8 mouse cellular contexts compared by ENCODE assay signal in genomic region chr13:80883649-80884376, GRCm38 (mm10). TPM values are rescaled to one million over a fixed set of nuclear protein-coding genes. Genes with fewer than 3 reads are reported as not detected.
DNase-seq lines count a peak whose midpoint lies in the region; ATAC-seq and TF ChIP-seq lines count a peak whose summit lies in the region.

No protein-coding gene starts in this region.

- ATAC-seq in lung, postnatal 0 days = no peak
- no peak for ATAC-seq in forebrain, embryonic 16.5 days
- ATAC-seq in granulocyte monocyte progenitor cell, adult 5-6 weeks (replicated peaks; ENCODE audit: poor library complexity, severe bottlenecking) = no peak

- peaks cover 32% of the 10 kb centered on the region for H3K79me2 ChIP-seq in myocyte (ENCODE audit: control insufficient read depth, insufficient read depth)

- peaks cover 2% of the 10 kb centered on the region; the same call in 1 of the 2 replicates for H3K4me1 ChIP-seq in lung, postnatal 0 days (ENCODE audit: insufficient read depth, low read depth, low read length)
- peaks cover 8% of the 10 kb centered on the region for H3K4me1 ChIP-seq in forebrain, embryonic 16.5 days (replicated peaks; ENCODE audit: control insufficient read depth, insufficient read depth, low read length)

- peak overlapping the region; percentile 36 for H3ac ChIP-seq in myocyte (ENCODE audit: control insufficient read depth, insufficient read length)

- H3K36me3 ChIP-seq in lung, postnatal 0 days (ENCODE audit: insufficient read depth, low read length) = peaks cover 2% of the 10 kb centered on the region; the same call in 1 of the 2 replicates
- H3K36me3 ChIP-seq in forebrain, embryonic 16.5 days (ENCODE audit: control insufficient read depth, insufficient read depth) = peaks cover 5% of the 10 kb centered on the region
- H3K36me3 ChIP-seq in myocyte (ENCODE audit: control insufficient read depth, insufficient read depth) = peaks cover 15% of the 10 kb centered on the region

- peak; percentile 54 for DNase-seq in lung, postnatal 0 days (ENCODE audit: low spot score)
- DNase-seq in lung, postnatal 25 days (ENCODE audit: low spot score) = no peak
- peak; percentile 67 for DNase-seq in adipocyte (ENCODE audit: low spot score)
- DNase-seq in kidney, postnatal 10 days = peak; percentile 20
- DNase-seq in right cerebral cortex, postnatal 4 days = no peak

- peak overlapping the region; percentile 99 for H3K27ac ChIP-seq in lung, postnatal 0 days (ENCODE audit: low read length)
- peak overlapping the region; percentile 100 for H3K27ac ChIP-seq in forebrain, embryonic 16.5 days (ENCODE audit: low read length)

- H3K4me2 ChIP-seq in lung, postnatal 0 days (replicated peaks; ENCODE audit: low read depth, low read length) = peak overlapping the region; percentile 62
- peak overlapping the region; percentile 50 for H3K4me2 ChIP-seq in forebrain, embryonic 16.5 days (ENCODE audit: low read length)
- peak overlapping the region; percentile 45 for H3K4me2 ChIP-seq in myocyte (ENCODE audit: low read depth)

- TF ChIP-seq POLR2A in myocyte (IDR thresholded peaks at IDR 0.05; ENCODE audit: insufficient read length, low read depth) = no peak

- no peaks in the 10 kb centered on the region for H3K27me3 ChIP-seq in lung, postnatal 0 days (replicated peaks; ENCODE audit: insufficient read depth, low read length)
- H3K27me3 ChIP-seq in forebrain, embryonic 16.5 days (replicated peaks; ENCODE audit: control insufficient read depth, insufficient read depth, low read length) = no peaks in the 10 kb centered on the region
- H3K27me3 ChIP-seq in myocyte (ENCODE audit: control insufficient read depth, insufficient read depth, insufficient read length) = no peaks in the 10 kb centered on the region

- peak overlapping the region; percentile 90 for H3K9ac ChIP-seq in lung, postnatal 0 days (replicated peaks; ENCODE audit: low read depth)
- peak overlapping the region; percentile 78 for H3K9ac ChIP-seq in forebrain, embryonic 16.5 days (replicated peaks; ENCODE audit: low read depth, low read length)

- WGBS in lung, postnatal 0 days = under 1% methylated on average over 23 of the region's 23 CpGs
- WGBS in forebrain, embryonic 16.5 days = under 1% methylated on average over 23 of the region's 23 CpGs

- TF ChIP-seq CTCF in lung, postnatal 0 days (IDR thresholded peaks at IDR 0.05) = no peak

- peak overlapping the region; percentile 63 for H3K4me3 ChIP-seq in lung, postnatal 0 days (ENCODE audit: low read depth, low read length)
- H3K4me3 ChIP-seq in forebrain, embryonic 16.5 days (replicated peaks; ENCODE audit: low read length) = peak overlapping the region; percentile 97
- peak overlapping the region; percentile 60 for H3K4me3 ChIP-seq in myocyte

- no peaks in the 10 kb centered on the region for H3K9me3 ChIP-seq in lung, postnatal 0 days (ENCODE audit: low read length)
- H3K9me3 ChIP-seq in forebrain, embryonic 16.5 days (ENCODE audit: control insufficient read depth, low read length) = no peaks in the 10 kb centered on the region

- TF ChIP-seq EP300 in lung, postnatal 0 days (IDR thresholded peaks at IDR 0.05) = no peak

TF ChIP-seq in myocyte, 11 proteins besides CTCF, POLR2A, EP300 and RAD21:
- no peak for TF ChIP-seq TCF3 (IDR thresholded peaks at IDR 0.05; ENCODE audit: insufficient read length, low read depth)
- no peak for TF ChIP-seq E2F4 (IDR thresholded peaks at IDR 0.05; ENCODE audit: insufficient read depth)
- no peak for TF ChIP-seq MAX (IDR thresholded peaks at IDR 0.05; ENCODE audit: low read depth)
- TF ChIP-seq USF1 (IDR thresholded peaks at IDR 0.05; ENCODE audit: low read depth) = no peak
- TF ChIP-seq MYOG (IDR thresholded peaks at IDR 0.05; ENCODE audit: control insufficient read depth in 1 of 3, insufficient read depth in 1 of 3, insufficient read length in 2 of 3, low read depth in 2 of 3) = no peak
- no peak for TF ChIP-seq CEBPB (IDR thresholded peaks at IDR 0.05; ENCODE audit: insufficient read depth, poor library complexity, severe bottlenecking)
- no peak for TF ChIP-seq TCF12 (IDR thresholded peaks at IDR 0.05; ENCODE audit: insufficient read depth, poor library complexity, severe bottlenecking)

RNA-seq across cellular contexts. Expression of gene Arrdc3, which starts 0.6 kb away (rescaled TPM):
- 59.5 and 62.9 TPM in 2 replicates for polyA plus RNA-seq in lung, postnatal 0 days (2015; fragmentation: Nextera tagmentation; extraction: Ambion mirVana)
- 69.8 and 81.0 TPM in 2 replicates for polyA plus RNA-seq in forebrain, embryonic 16.5 days (2015; fragmentation: Nextera tagmentation; extraction: Ambion mirVana)
- polyA plus RNA-seq in myocyte (2012; fragmentation: generic; extraction: Trizol) = 9.2 TPM
- total RNA-seq in granulocyte monocyte progenitor cell, adult 5-6 weeks (2014; fragmentation: Nextera tagmentation) = 11.3 and 32.6 TPM in 2 replicates
- 31.1 and 34.1 TPM in 2 replicates for total RNA-seq in granulocyte monocyte progenitor cell, adult 5-6 weeks (2017)

Comparison
In these comparisons a context has a peak if more than half of its experiments do, and no peak if none do; other contexts are left out.
1. DNase-seq: peak in lung, postnatal 0 days (single experiment), adipocyte (single experiment) and kidney, postnatal 10 days (single experiment); none in lung, postnatal 25 days (single experiment) and right cerebral cortex, postnatal 4 days (single experiment).
2. Peak in every context shown above with its lines, with median percentiles within 50 percentile points of each other: H3K4me2 ChIP-seq and H3K4me3 ChIP-seq.